Comparison of ENCODE assay signal across 10 mouse cellular contexts in the genomic region with DNA sequence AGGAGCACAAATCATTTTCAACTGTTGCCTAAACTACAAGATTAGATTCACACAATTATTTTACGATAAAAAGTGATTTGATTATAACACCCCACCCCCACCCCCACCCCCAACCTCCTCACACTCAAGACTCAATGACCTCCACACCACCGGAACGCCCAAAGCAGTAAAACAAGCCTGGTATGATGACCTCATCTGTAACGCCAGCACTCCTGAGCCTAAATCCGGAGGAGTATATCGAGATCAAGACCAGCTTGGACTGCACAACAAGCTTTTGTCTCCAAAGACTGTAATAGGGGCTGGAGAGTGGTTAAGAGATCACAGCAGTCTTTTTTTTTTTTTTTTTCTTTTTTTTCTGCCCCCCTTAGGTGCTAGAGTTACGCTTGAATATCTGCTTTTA. TPM values are rescaled to one million over a fixed set of nuclear protein-coding genes. Genes with fewer than 3 reads are reported as not detected.
DNase-seq lines count a peak whose midpoint lies in the region; ATAC-seq and TF ChIP-seq lines count a peak whose summit lies in the region.
"Had no signal": no experiment of that assay in that cellular context is flagged by ENCODE, and none has a peak within 500 bp of the region (broad histone marks: within the 10 kb centered on the region; RNA-seq: fewer than 3 reads in every experiment).

No protein-coding gene starts in this region.

- H3K9ac ChIP-seq in lung, embryonic 14.5 days = peak overlapping the region; percentile 4; the same call in 1 of the 2 replicates
- H3K9ac ChIP-seq in intestine, embryonic 15.5 days = no peak overlapping the region
- no peak overlapping the region for H3K9ac ChIP-seq in neural tube, embryonic 14.5 days (replicated peaks; ENCODE audit: low read depth, low read length)

- H3K27me3 ChIP-seq in lung, embryonic 14.5 days (ENCODE audit: insufficient read depth, low read length) = no peaks in the 10 kb centered on the region
- no peaks in the 10 kb centered on the region for H3K27me3 ChIP-seq in intestine, embryonic 15.5 days (replicated peaks)
- no peaks in the 10 kb centered on the region for H3K27me3 ChIP-seq in neural tube, embryonic 14.5 days (ENCODE audit: control insufficient read depth, insufficient read depth, low read length)

- H3K9me3 ChIP-seq in lung, embryonic 14.5 days (ENCODE audit: low read depth, low read length) = no peaks in the 10 kb centered on the region
- H3K9me3 ChIP-seq in intestine, embryonic 15.5 days = no peaks in the 10 kb centered on the region
- H3K9me3 ChIP-seq in neural tube, embryonic 14.5 days (ENCODE audit: control insufficient read depth, low read length) = no peaks in the 10 kb centered on the region

- peak overlapping the region; percentile 17 for H3K4me3 ChIP-seq in lung, embryonic 14.5 days (ENCODE audit: low read depth, low read length)
- peak overlapping the region; percentile 16; the same call in 1 of the 2 replicates for H3K4me3 ChIP-seq in intestine, embryonic 15.5 days (replicated peaks)
- no peak overlapping the region for H3K4me3 ChIP-seq in neural tube, embryonic 14.5 days (ENCODE audit: low read depth, low read length)

- peak; percentile 64 for DNase-seq in lung, embryonic 14.5 days
- DNase-seq in lung, adult 18-20 months = no peak
- DNase-seq in embryo, embryonic 10.5 days (ENCODE audit: low spot score) = peak; percentile 77
- no peak for DNase-seq in adrenal gland, postnatal 14 days
- no peak for DNase-seq in kidney, postnatal 10 days
- no peak for DNase-seq in testis, postnatal 10 days (ENCODE audit: low spot score)
- DNase-seq: right cerebral cortex, postnatal 25 days had no signal

- no peak for TF ChIP-seq CTCF in lung, embryonic 14.5 days (IDR thresholded peaks at IDR 0.05; ENCODE audit: low read depth)

- no peak for ATAC-seq in lung, embryonic 14.5 days (ENCODE audit: insufficient read depth)
- no peak; the same call in 1 of the 2 replicates for ATAC-seq in intestine, embryonic 15.5 days
- no peak for ATAC-seq in neural tube, embryonic 14.5 days (ENCODE audit: low read depth)

- no peaks in the 10 kb centered on the region for H3K36me3 ChIP-seq in lung, embryonic 14.5 days (ENCODE audit: insufficient read depth)
- no peaks in the 10 kb centered on the region for H3K36me3 ChIP-seq in intestine, embryonic 15.5 days
- H3K36me3 ChIP-seq in neural tube, embryonic 14.5 days (ENCODE audit: control insufficient read depth, insufficient read depth, low read length) = no peaks in the 10 kb centered on the region

- 5% methylated on average over 7 of the region's 7 CpGs for WGBS in lung, embryonic 14.5 days
- 9% methylated on average over 7 of the region's 7 CpGs for WGBS in intestine, embryonic 15.5 days
- 2% methylated on average over 7 of the region's 7 CpGs for WGBS in neural tube, embryonic 14.5 days

- H3K27ac ChIP-seq in lung, embryonic 14.5 days (ENCODE audit: low read depth) = no peak overlapping the region
- H3K27ac ChIP-seq in intestine, embryonic 15.5 days = no peak overlapping the region
- no peak overlapping the region for H3K27ac ChIP-seq in neural tube, embryonic 14.5 days (ENCODE audit: low read depth, low read length)

- peak overlapping the region; percentile 52 for H3K4me2 ChIP-seq in lung, embryonic 14.5 days
- H3K4me2 ChIP-seq in intestine, embryonic 15.5 days (replicated peaks) = peak overlapping the region; percentile 47
- H3K4me2 ChIP-seq in neural tube, embryonic 14.5 days (ENCODE audit: low read depth, low read length) = 0 out of 2 replicates have a peak overlapping the region, but pooled peaks have one; percentile 16

- peaks cover 2% of the 10 kb centered on the region; the same call in 1 of the 2 replicates for H3K4me1 ChIP-seq in lung, embryonic 14.5 days (ENCODE audit: insufficient read depth)
- no peaks in the 10 kb centered on the region for H3K4me1 ChIP-seq in intestine, embryonic 15.5 days (replicated peaks)
- no peaks in the 10 kb centered on the region for H3K4me1 ChIP-seq in neural tube, embryonic 14.5 days (ENCODE audit: control insufficient read depth, insufficient read depth, low read length)

RNA-seq across cellular contexts. Expression of gene Zfp184, which starts 9.1 kb away (rescaled TPM):
- 16.0 and 16.4 TPM in 2 replicates for polyA plus RNA-seq in lung, embryonic 14.5 days (2014; fragmentation: Nextera tagmentation; extraction: Ambion mirVana)
- 6.2 and 7.5 TPM in 2 replicates for polyA plus RNA-seq in intestine, embryonic 15.5 days (2015; fragmentation: Nextera tagmentation; extraction: Ambion mirVana)
- 16.4 and 17.1 TPM in 2 replicates for polyA plus RNA-seq in neural tube, embryonic 14.5 days (2014; fragmentation: Nextera tagmentation; extraction: Ambion mirVana)
- total RNA-seq in adrenal gland, postnatal 14 days (2021) = 1.3 and 1.7 TPM in 2 replicates

RNA-seq across cellular contexts. Expression of gene Pom121l2, which starts 45.2 kb away (rescaled TPM):
- polyA plus RNA-seq in lung, embryonic 14.5 days (2014; fragmentation: Nextera tagmentation; extraction: Ambion mirVana) = 0.12 and 0.26 TPM in 2 replicates
- 0.06 TPM in 1 of 2 replicates, not detected in the other for polyA plus RNA-seq in intestine, embryonic 15.5 days (2015; fragmentation: Nextera tagmentation; extraction: Ambion mirVana)
- not detected in 2 replicates for polyA plus RNA-seq in neural tube, embryonic 14.5 days (2014; fragmentation: Nextera tagmentation; extraction: Ambion mirVana)
- total RNA-seq in adrenal gland, postnatal 14 days (2021) = not detected in 2 replicates
- total RNA-seq: adrenal gland, adult 18-20 months had no signal

Comparison
In these comparisons a context has a peak if more than half of its experiments do, and no peak if none do; other contexts are left out.
1. DNase-seq: peak in lung, embryonic 14.5 days (single experiment) and embryo, embryonic 10.5 days (single experiment); none in lung, adult 18-20 months (0 of 2), adrenal gland, postnatal 14 days (single experiment), kidney, postnatal 10 days (single experiment) and testis, postnatal 10 days (single experiment).
2. Peak in every context shown above with its lines, with median percentiles within 50 percentile points of each other: H3K4me2 ChIP-seq.